Mouse (Mus musculus) liver, embryonic 12.5 days (tissue): ENCODE measurements around the gene Cyth3. TPM values are rescaled to one million over a fixed set of nuclear protein-coding genes. Genes with fewer than 3 reads are reported as not detected.

ENCODE experiments used
- ATAC-seq: fragments of 200-750 bp; cut with Nextera tagmentation; 2 replicates; pipeline ENCODE4 v1.8.0; 2017; ENCODE audit warnings: moderate number of reproducible peaks, mild to moderate bottlenecking, moderate library complexity
- H3K27ac ChIP-seq: fragments of 300-500 bp; sonication (generic); 2 replicates; pipeline ENCODE4 v1.5.1; 2016; ENCODE audit warnings: mild to moderate bottlenecking
- H3K27me3 ChIP-seq: fragments of 300-500 bp; sonication (generic); replicated peaks from 2 replicates; pipeline ENCODE4 v1.6.1; 2016; ENCODE audit warnings: mild to moderate bottlenecking, moderate library complexity
- H3K36me3 ChIP-seq: fragments of 300-500 bp; sonication (generic); 2 replicates; pipeline ENCODE4 v1.6.1; 2016; ENCODE audit warnings: mild to moderate bottlenecking, moderate library complexity
- H3K4me1 ChIP-seq: fragments of 300-500 bp; sonication (generic); 2 replicates; pipeline ENCODE4 v1.6.1; 2016
- H3K4me2 ChIP-seq: fragments of 300-500 bp; sonication (generic); 2 replicates; pipeline ENCODE4 v1.6.1; 2016; ENCODE audit warnings: mild to moderate bottlenecking, moderate library complexity
- H3K4me3 ChIP-seq: fragments of 300-500 bp; sonication (generic); 2 replicates; pipeline ENCODE4 v1.5.1; 2016; ENCODE audit warnings: mild to moderate bottlenecking, moderate library complexity
- H3K9ac ChIP-seq: fragments of 300-500 bp; sonication (generic); 2 replicates; pipeline ENCODE4 v1.6.1; 2016; ENCODE audit warnings: mild to moderate bottlenecking, moderate library complexity
- H3K9me3 ChIP-seq: fragments of 300-500 bp; sonication (generic); replicated peaks from 2 replicates; pipeline ENCODE4 v1.6.1; 2016; ENCODE audit warnings: mild to moderate bottlenecking, moderate library complexity
- WGBS: fragments of 180-500 bp; shearing (Covaris S2); methylation state at CpG from one replicate; pipeline ENCODE4 v1.1.7; 2016; ENCODE audit not compliant: insufficient replicate concordance; 5-methylcytosine and 5-hydroxymethylcytosine counted together
- polyA plus RNA-seq: library from polyadenylated mRNA; unstranded; fragments of >200 nt; fragmentation: Nextera tagmentation; extraction: Ambion mirVana; gene quantifications from 2 replicates; pipeline ENCODE4 v1.2.1, GENCODE M21; 2016

The Cyth3 gene
- polyA plus RNA-seq, 1 experiment from 2014 or later: 46.0 TPM

DNA sequence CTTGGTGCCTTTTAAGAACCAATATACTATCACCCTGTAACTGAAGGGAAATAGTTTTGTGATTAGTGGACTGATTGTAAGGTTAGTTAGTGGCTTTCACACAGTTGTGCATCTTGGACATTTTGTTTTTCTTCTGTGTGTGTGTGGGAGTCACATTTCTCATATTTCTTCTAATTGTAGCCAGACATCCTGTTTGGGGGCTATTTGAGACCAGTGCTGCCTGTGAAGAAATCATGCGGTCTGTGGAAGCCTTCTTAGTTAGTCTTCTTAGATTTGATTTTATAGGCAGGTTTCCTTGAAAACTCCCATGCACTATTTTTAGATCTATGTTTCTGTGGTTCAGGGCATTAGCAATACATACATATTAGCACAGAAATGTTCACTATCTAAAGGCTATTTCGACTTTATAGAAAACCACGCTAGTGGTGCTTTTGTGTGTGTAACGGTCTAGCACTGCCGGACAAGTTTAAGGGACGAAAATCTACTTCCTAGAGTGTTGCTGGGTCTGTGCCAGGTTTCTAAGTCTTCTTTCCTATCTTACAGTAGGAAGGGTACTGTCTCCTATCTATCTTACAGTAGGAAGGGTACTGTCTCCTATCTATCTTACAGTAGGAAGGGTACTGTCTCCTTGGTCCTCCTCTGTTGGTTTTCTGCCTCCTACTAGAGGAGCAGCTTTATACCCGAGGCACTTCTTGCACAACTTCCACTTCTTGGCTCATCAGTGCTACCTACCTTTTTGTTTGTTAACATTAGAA, 16.4 kb downstream of the Cyth3 start:
- 0 out of 2 replicates have a peak overlapping the region, but pooled peaks have one; percentile 23 for H3K9ac ChIP-seq
- H3K4me3 ChIP-seq: no peak overlapping the region
- H3K27me3 ChIP-seq: no peaks in the 10 kb centered on the region
- peak overlapping the region; percentile 58 for H3K4me2 ChIP-seq
- peaks cover 95% of the 10 kb centered on the region for H3K4me1 ChIP-seq
- no peaks in the 10 kb centered on the region for H3K9me3 ChIP-seq
- ATAC-seq: peak; percentile 28; the same call in 1 of the 2 replicates
- peak overlapping the region; percentile 89 for H3K27ac ChIP-seq
- WGBS: 46% methylated on average over 7 of the region's 7 CpGs
- no peaks in the 10 kb centered on the region for H3K36me3 ChIP-seq

DNA sequence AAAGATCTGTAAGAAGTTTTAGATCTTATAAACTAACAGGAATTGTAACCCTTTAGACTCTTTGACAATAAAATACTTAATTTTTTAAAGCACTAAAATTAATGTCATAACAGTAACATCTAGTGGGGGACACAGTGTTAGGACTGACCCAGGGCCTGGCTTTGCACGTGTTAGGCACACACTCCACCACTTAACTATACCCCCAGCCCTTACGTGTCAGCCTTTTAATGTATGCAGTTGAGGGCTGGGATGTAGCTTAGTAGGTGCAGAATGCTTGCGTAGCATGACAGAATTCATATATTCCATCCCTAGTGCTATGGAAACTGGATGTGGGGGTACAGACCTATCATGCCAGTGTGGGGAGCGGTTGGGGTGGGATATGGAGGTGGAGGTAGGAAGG, 17.1 kb downstream of the Cyth3 start:
- Histone ChIP-seq H3K27ac (peak overlapping the region; percentile 89), H3K4me2 (peak overlapping the region; percentile 58), H3K4me1 (peaks cover 95% of the 10 kb centered on the region), H3K27me3 (no peaks in the 10 kb centered on the region), H3K9ac (peak overlapping the region; percentile 56; the same call in 1 of the 2 replicates), H3K4me3 (no peak overlapping the region; the same call in 1 of the 2 replicates), H3K9me3 (no peaks in the 10 kb centered on the region), H3K36me3 (peaks cover 4% of the 10 kb centered on the region; the same call in 1 of the 2 replicates)
- WGBS: 41% methylated on average over 4 of the region's 4 CpGs
- ATAC-seq: peak; percentile 25

DNA sequence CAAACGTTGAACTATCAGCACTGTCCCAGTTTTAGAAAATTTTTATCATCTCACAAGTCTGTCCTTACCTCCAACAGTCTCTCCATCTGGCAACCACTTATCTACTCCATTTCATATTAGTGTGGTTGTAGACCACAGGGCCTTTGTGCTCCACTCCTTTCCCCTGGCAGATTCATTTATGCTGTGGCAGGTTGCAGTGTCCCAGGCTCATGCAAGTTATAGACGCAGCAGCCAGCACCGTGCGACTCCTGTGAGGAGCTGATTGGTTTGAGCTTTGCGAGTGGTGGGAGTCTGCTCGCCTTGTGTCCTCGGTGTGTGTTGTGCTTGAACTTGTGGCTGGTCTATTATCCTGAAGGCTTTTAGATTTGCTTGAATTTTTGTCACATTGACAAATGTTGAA, 17.6 kb downstream of the Cyth3 start:
- peak; percentile 85 for ATAC-seq
- Histone ChIP-seq H3K36me3 (peaks cover 5% of the 10 kb centered on the region; the same call in 1 of the 2 replicates), H3K4me3 (no peak overlapping the region; the same call in 1 of the 2 replicates), H3K9ac (peak overlapping the region; percentile 56), H3K27me3 (no peaks in the 10 kb centered on the region), H3K4me2 (peak overlapping the region; percentile 58), H3K9me3 (no peaks in the 10 kb centered on the region), H3K27ac (peak overlapping the region; percentile 89), H3K4me1 (peaks cover 95% of the 10 kb centered on the region)
- WGBS: 14% methylated on average over 7 of the region's 7 CpGs

DNA sequence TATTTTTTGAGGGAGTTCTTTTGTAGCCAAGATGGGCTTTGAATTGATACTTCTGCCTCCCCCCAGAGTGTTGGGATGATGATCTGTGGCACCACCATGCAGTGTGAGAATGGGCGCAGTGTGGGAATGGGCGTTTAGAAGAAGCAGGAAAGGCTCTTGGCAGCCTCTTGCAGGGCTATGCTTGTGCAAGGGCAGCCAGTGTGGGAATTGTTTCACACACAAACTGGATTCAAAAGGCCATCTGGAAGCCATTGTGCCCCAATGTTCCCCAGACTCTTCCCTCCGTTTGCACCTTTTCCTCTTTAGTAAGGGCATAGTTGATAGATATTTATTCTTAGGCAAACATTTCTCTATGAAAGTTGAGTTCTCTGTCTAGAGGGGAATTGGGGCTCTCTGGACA, 19.3 kb downstream of the Cyth3 start:
- peaks cover 95% of the 10 kb centered on the region for H3K4me1 ChIP-seq
- no peak for ATAC-seq

DNA sequence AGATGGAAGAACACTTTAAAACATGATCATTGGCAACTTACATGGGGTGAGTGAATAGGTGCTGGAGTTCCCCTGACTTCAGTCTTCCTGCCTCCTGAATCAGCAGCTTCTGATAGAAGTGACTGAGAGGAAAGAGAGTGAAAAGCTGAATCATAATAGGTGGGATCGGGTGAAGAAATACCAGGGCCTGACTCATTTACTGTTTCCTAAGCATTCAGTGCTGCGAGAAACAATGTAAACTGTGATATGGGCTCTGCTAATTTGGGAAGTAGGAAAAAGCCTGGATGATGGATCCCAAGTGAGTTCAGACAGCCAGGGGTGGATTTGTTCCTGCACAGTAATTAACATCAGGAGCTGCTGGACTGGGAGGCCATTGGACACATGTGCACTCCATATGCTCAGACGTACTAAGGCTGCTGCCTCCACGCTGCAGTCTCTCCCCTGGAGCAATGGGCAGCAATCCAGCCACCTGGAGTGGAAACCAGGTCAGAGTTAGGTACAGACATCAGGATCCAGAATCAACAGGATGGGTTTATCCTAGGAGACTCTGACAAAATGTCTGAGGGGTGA, 20.1 kb downstream of the Cyth3 start:
- Histone ChIP-seq H3K4me1 (peaks cover 95% of the 10 kb centered on the region), H3K4me3 (no peak overlapping the region), H3K27me3 (no peaks in the 10 kb centered on the region), H3K9me3 (no peaks in the 10 kb centered on the region), H3K36me3 (peaks cover 5% of the 10 kb centered on the region; the same call in 1 of the 2 replicates), H3K4me2 (no peak overlapping the region), H3K27ac (peak overlapping the region; percentile 64), H3K9ac (no peak overlapping the region)
- no peak for ATAC-seq
- 72% methylated on average over 4 of the region's 4 CpGs for WGBS

More for the DNA sequence above, 19.3 kb downstream of the Cyth3 start:
- Histone ChIP-seq H3K27ac (peak overlapping the region; percentile 70), H3K27me3 (no peaks in the 10 kb centered on the region), H3K4me3 (no peak overlapping the region), H3K9ac (no peak overlapping the region), H3K36me3 (peaks cover 5% of the 10 kb centered on the region; the same call in 1 of the 2 replicates), H3K9me3 (no peaks in the 10 kb centered on the region), H3K4me2 (no peak overlapping the region)
- 78% methylated on average over 3 of the region's 3 CpGs for WGBS

DNA sequence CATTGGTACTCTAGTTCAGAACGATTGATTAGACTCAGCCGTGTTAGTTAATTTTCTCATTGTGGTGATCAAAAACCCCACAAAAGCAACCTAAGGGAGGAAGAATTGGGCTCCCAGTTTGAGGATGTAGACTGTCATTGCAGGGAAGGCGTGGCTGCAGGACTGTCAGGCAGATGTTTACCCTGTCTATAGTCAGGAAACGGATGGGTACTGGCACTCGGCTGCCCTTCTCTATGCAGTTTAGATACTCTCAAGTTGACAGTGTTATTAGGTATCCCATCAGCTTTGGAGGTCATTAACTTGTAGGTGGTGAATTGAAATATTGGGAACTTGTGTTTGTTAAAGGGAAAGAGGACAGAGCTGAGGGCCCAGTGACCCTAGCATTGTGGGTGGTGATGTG, 23.7 kb downstream of the Cyth3 start:
- peaks cover 20% of the 10 kb centered on the region for H3K36me3 ChIP-seq
- peak overlapping the region; percentile 76 for H3K27ac ChIP-seq
- peaks cover 82% of the 10 kb centered on the region for H3K4me1 ChIP-seq
- no peak overlapping the region for H3K4me3 ChIP-seq
- ATAC-seq: peak; percentile 64; the same call in 1 of the 2 replicates
- H3K4me2 ChIP-seq: peak overlapping the region; percentile 38
- H3K27me3 ChIP-seq: no peaks in the 10 kb centered on the region
- H3K9me3 ChIP-seq: no peaks in the 10 kb centered on the region
- 31% methylated on average over 5 of the region's 5 CpGs for WGBS
- H3K9ac ChIP-seq: 0 out of 2 replicates have a peak overlapping the region, but pooled peaks have one; percentile 37

DNA sequence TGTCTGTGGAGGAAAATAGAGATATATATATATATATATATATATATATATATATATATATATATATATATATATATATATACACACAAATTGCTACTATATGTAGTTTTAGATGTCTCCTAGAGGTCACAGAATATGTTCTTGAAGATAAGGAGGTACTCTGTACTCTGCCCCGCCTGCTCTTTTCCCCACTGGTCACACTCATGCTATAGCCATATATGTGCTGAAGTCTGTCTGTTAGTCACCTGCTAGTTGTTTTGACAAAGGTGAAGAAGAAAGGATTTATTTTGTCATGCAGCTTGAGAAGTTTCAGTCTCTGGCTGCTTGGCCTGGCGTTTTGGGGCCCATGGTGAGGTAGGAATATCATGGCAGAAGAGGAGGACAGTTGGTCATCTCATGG, 25.2 kb downstream of the Cyth3 start:
- Histone ChIP-seq H3K4me1 (peaks cover 82% of the 10 kb centered on the region), H3K9me3 (no peaks in the 10 kb centered on the region), H3K27me3 (no peaks in the 10 kb centered on the region), H3K9ac (0 out of 2 replicates have a peak overlapping the region, but pooled peaks have one; percentile 12), H3K4me2 (peak overlapping the region; percentile 43), H3K36me3 (peaks cover 24% of the 10 kb centered on the region), H3K27ac (peak overlapping the region; percentile 83), H3K4me3 (no peak overlapping the region)
- 37% methylated on average over 2 of the region's 2 CpGs for WGBS
- ATAC-seq: peak; percentile 71

DNA sequence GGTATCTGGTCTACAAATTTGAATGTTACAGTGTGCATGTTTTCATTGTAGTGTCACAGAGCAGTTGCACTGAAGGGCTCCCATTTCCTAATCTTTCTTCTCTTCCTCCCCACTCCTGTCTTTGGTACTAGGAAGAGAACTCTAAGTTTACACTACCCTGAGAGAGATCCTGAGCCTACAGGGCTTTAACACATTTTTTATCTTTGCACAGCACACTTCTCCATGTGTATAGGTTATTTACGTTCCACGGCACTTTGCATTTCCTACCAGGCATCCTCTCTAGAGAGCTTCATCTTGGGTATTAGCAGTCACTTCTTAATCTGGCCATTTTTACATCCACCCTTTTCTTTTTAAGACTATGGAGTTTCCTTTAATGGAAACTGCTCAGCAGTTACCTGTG, 25.8 kb downstream of the Cyth3 start:
- H3K9me3 ChIP-seq: no peaks in the 10 kb centered on the region
- peak overlapping the region; percentile 83 for H3K27ac ChIP-seq
- no peak overlapping the region for H3K4me3 ChIP-seq
- H3K27me3 ChIP-seq: no peaks in the 10 kb centered on the region
- peaks cover 24% of the 10 kb centered on the region for H3K36me3 ChIP-seq
- WGBS: 26% methylated on average over 2 of the region's 2 CpGs
- H3K9ac ChIP-seq: peak overlapping the region; percentile 19; the same call in 1 of the 2 replicates
- H3K4me2 ChIP-seq: peak overlapping the region; percentile 40
- peaks cover 84% of the 10 kb centered on the region for H3K4me1 ChIP-seq
- ATAC-seq: peak; percentile 67

DNA sequence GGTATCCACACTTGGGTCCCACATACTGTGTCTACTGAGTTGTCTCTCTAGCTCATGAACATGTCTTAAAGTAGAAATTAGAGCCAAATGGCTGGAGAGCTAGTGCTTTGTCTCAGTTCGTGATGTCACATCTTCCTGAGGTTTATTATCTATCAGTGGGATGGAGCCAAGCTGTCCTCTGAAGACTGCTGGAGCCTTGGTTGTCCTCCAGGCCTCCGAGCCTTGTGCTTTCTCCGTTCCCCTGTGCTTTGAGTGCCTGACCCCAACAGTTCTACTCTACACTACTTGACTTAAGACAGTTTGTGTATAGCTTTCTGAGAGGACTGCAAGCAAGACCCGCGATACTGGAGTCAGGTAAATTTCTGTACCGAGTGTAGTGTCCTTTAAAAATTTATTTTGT, 26.9 kb downstream of the Cyth3 start:
- Histone ChIP-seq H3K4me2 (no peak overlapping the region), H3K9ac (no peak overlapping the region), H3K9me3 (no peaks in the 10 kb centered on the region), H3K27me3 (no peaks in the 10 kb centered on the region), H3K4me3 (no peak overlapping the region), H3K36me3 (peaks cover 22% of the 10 kb centered on the region), H3K27ac (no peak overlapping the region), H3K4me1 (peaks cover 87% of the 10 kb centered on the region)
- no peak for ATAC-seq
- 84% methylated on average over 6 of the region's 6 CpGs for WGBS

DNA sequence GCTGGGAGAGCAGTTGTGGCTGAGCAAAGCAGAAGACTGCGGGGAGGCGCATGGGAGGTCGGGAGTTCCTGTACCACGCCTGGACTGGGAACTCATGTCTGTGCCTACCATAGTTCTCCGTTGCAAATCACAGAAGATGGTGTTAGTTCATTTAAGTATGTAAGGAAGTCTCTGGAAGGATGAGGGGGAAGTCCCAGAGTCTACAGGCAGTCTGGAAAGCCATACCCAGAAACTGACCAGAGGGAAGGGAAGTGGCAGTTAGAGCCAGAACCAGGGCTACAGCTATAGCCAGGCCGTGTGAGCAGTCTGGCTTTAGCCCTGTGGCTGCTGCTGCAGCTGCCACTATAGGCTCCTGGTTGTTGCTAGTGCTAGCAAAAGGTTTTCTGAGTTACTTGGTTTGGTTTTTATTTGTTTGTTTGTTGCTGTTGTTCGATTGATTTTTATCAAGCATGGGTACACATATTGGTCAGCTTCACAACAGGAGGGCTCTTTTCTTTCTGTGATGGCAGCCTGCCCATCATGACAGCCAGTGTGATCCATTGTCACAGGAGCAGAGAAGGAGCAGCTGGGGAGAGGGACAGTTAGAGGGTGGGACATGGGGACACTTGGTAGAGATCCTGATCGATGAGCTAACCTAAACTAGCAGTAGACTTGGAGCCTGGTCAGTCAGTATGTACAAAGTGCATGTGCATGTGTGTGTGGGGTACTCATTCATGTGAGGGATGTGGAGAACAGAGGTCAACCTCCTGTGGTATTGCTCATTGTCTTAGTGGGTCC, 29.8 kb downstream of the Cyth3 start:
- 72% methylated on average over 8 of the region's 8 CpGs for WGBS
- H3K27ac ChIP-seq: peak overlapping the region; percentile 97
- no peak overlapping the region for H3K4me2 ChIP-seq

DNA sequence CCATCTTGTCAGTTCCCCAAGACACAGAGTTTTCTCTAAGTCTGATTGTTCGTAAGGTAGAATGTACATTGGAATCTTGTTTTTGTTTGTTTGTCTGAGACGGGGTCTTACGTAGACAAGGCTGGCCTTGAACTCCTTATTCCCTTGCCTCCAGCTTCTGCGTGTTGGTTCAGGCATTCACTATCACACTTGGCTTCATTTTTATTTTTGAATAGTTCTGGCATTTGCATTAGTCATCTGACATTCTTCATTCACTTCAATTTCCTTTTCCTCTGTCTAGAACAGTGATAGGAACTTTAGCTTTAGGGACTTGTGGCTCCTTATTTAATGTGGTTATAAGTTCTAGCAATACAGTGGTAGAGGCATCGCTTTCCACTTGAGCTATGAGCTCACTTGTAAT, 31.2 kb downstream of the Cyth3 start:
- Histone ChIP-seq H3K27ac (peak overlapping the region; percentile 97), H3K4me3 (no peak overlapping the region), H3K36me3 (peaks cover 26% of the 10 kb centered on the region), H3K9ac (peak overlapping the region; percentile 1; the same call in 1 of the 2 replicates), H3K4me2 (peak overlapping the region; percentile 72; the same call in 1 of the 2 replicates), H3K9me3 (no peaks in the 10 kb centered on the region), H3K27me3 (no peaks in the 10 kb centered on the region), H3K4me1 (peaks cover 88% of the 10 kb centered on the region)
- WGBS: 88% methylated on average over 5 of the region's 5 CpGs
- no peak for ATAC-seq

More for the DNA sequence above, 29.8 kb downstream of the Cyth3 start:
- H3K9me3 ChIP-seq: no peaks in the 10 kb centered on the region
- H3K4me1 ChIP-seq: peaks cover 87% of the 10 kb centered on the region
- no peak overlapping the region for H3K9ac ChIP-seq
- no peaks in the 10 kb centered on the region for H3K27me3 ChIP-seq
- H3K36me3 ChIP-seq: peaks cover 22% of the 10 kb centered on the region
- H3K4me3 ChIP-seq: no peak overlapping the region
- ATAC-seq: no peak
